Mouse (Mus musculus): ENCODE data around the gene Mospd1. TPM values are rescaled to one million over a fixed set of nuclear protein-coding genes. Genes with fewer than 3 reads are reported as not detected.

Gene Mospd1
- polyA plus RNA-seq, 1 experiment = 0.32 TPM

GRCm38 (mm10) chrX:53321111-53321510 is 49.2 kb downstream of the Mospd1 start:
- H3K27me3 ChIP-seq (ENCODE audit: control insufficient read depth) = no peaks in the 10 kb centered on the region; the same call in 1 of the 2 replicates
- no peak overlapping the region for H3K4me3 ChIP-seq (replicated peaks)
- no peak for TF ChIP-seq TAL1 (IDR thresholded peaks at IDR 0.05; ENCODE audit: low read length)
- TF ChIP-seq GATA1 (IDR thresholded peaks at IDR 0.05; ENCODE audit: low read length) = no peak
- no peaks in the 10 kb centered on the region for H3K36me3 ChIP-seq (ENCODE audit: control insufficient read depth)
- H3K9me3 ChIP-seq (ENCODE audit: control insufficient read depth, low read length) = no peaks in the 10 kb centered on the region
- no peaks in the 10 kb centered on the region for H3K4me1 ChIP-seq (ENCODE audit: control insufficient read depth)

DNA sequence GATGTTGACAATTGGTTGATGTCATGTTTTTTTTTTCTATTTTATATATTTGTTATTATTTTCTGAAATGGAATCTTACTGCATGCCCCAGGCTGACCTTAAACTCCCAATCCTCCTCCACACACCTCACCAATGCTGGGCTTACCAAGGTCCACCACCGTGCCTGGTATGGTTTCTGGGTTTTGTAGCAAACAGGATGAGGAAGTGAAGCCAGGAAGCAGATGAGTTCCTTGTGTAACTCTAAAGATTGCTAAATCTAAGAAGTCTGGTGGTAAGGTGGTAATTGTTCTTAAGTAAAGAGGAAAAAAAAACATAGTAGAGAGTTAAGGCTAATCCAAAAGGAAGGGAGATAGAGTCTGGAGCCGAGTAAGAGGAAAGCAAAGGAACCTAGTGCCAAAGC is 49.7 kb downstream of the Mospd1 start:
- Histone ChIP-seq H3K4me1 (ENCODE audit: control insufficient read depth) (no peaks in the 10 kb centered on the region), H3K36me3 (ENCODE audit: control insufficient read depth) (no peaks in the 10 kb centered on the region), H3K4me3 (replicated peaks) (no peak overlapping the region), H3K27me3 (ENCODE audit: control insufficient read depth) (no peaks in the 10 kb centered on the region; the same call in 1 of the 2 replicates), H3K9me3 (ENCODE audit: control insufficient read depth, low read length) (no peaks in the 10 kb centered on the region)
- TF ChIP-seq GATA1 (IDR thresholded peaks at IDR 0.05; ENCODE audit: low read length) (no peak), TAL1 (IDR thresholded peaks at IDR 0.05; ENCODE audit: low read length) (no peak)

Other genes starting within 250 kb of the Mospd1 start
- gene Plac1, start 130.4 kb downstream of the Mospd1 start, polyA plus RNA-seq (2012) = not detected in 2 replicates
- 0.27 and 0.48 TPM in 2 replicates for gene Fam122b, start 100.7 kb downstream of the Mospd1 start, polyA plus RNA-seq (2012)
- not detected in 2 replicates for gene Fam122c, start 97.1 kb downstream of the Mospd1 start, polyA plus RNA-seq (2012)
- not detected in 2 replicates for gene Etd, start 64.4 kb upstream of the Mospd1 start, polyA plus RNA-seq (2012)
- not detected in 2 replicates for gene Rtl8c, start 237.5 kb upstream of the Mospd1 start, polyA plus RNA-seq (2012)
- gene Gm14597, start 238.5 kb upstream of the Mospd1 start, polyA plus RNA-seq (2012) = not detected in 2 replicates

Data from erythroblast, embryonic 14.5 days (primary cell).